Mouse (Mus musculus): Measurements from ENCODE around the gene Gm38431. TPM values are rescaled to one million over a fixed set of nuclear protein-coding genes. Genes with fewer than 3 reads are reported as not detected.

Gm38431 gene
- total RNA-seq (2012; rRNA removed) (20.6 and 30.5 TPM in 2 replicates), total RNA-seq (2014; rRNA removed) (0.26 and 1.1 TPM in 2 replicates), polyA plus RNA-seq (2012; ENCODE audit: insufficient read length, low read depth) (7.1 and 9.8 TPM in 2 replicates)

DNA sequence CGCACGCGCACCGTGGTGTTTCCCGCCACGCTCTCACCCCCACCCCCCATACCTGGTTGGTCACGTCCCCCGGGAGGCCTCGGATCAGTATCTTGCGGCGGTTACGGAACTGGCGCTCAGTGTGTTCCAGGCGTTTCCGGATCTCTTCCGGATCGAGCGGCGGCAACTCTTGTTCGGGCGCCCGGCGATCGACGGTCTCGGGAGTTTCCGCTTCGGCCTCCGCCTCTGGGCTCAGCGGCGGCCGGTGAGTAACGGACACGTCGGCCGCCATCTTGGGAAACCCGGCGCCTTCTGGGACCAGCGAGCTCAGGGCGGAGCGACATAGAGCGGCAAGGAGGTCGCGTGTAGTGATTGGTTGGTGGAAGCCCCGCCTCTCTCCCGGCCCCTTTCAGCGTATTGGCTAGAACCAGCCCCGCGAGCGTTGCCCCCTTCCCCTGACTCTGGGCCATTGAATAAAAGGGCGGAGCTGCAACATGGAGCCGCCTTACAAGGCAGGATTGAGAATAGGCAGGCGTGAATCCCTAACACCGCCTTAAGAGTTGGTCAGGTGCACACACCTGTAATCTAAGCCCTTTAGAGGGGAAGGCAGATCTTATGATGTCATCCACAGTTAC lies at the start of gene Gm38431, which contains the start of gene Raver1:
Gene Gm38431 (minus strand): TSS at position 291 of the 614 bp plus-strand sequence.
Gene Raver1 (minus strand): TSS at position 302 of the 614 bp plus-strand sequence.
- TF ChIP-seq MAX (IDR thresholded peaks at IDR 0.05; ENCODE audit: low read length) (peak; percentile 25; the same call in 1 of the 2 replicates), GABPA (IDR thresholded peaks at IDR 0.05; ENCODE audit: insufficient replicate concordance, low read depth, low read length) (no peak), TBP (conservative IDR thresholded peaks at IDR 0.05; ENCODE audit: low read depth, low read length) (peak; percentile 97), JUN (IDR thresholded peaks at IDR 0.05; ENCODE audit: insufficient read depth, low read depth, low read length) (no peak), JUND (conservative IDR thresholded peaks at IDR 0.05; ENCODE audit: low read depth, low read length) (no peak), MAFK (IDR thresholded peaks at IDR 0.05; ENCODE audit: insufficient replicate concordance, low read length) (no peak), EP300 (IDR thresholded peaks at IDR 0.05; ENCODE audit: low read length) (no peak), ZKSCAN1 (IDR thresholded peaks at IDR 0.05; ENCODE audit: borderline replicate concordance, low read depth, low read length) (no peak), ETS1 (conservative IDR thresholded peaks at IDR 0.05; ENCODE audit: low read depth, low read length) (peak; percentile 19; the same call in 1 of the 2 replicates), BHLHE40 (IDR thresholded peaks at IDR 0.05; ENCODE audit: low read depth, low read length) (peak; percentile 77), SIN3A (IDR thresholded peaks at IDR 0.05; ENCODE audit: low read length) (peak; percentile 60), POLR2AphosphoS2 (IDR thresholded peaks at IDR 0.05; ENCODE audit: low read depth, low read length) (peak; percentile 81; the same call in 1 of the 2 replicates), MXI1 (IDR thresholded peaks at IDR 0.05; ENCODE audit: low read depth, low read length) (peak; percentile 52), RAD21 (IDR thresholded peaks at IDR 0.05; ENCODE audit: low read depth, low read length) (no peak), USF1 (IDR thresholded peaks at IDR 0.05; ENCODE audit: low read depth, low read length) (no peak), TCF12 (IDR thresholded peaks at IDR 0.05; ENCODE audit: low read depth, low read length) (peak; percentile 91), CHD2 (IDR thresholded peaks at IDR 0.05; ENCODE audit: low read length) (peak; percentile 81), PAX5 (IDR thresholded peaks at IDR 0.05; ENCODE audit: low read length) (no peak), MAZ (IDR thresholded peaks at IDR 0.05; ENCODE audit: low read depth, low read length) (peak; percentile 85; the same call in 1 of the 2 replicates), USF2 (conservative IDR thresholded peaks at IDR 0.05; ENCODE audit: low read depth, low read length) (no peak), UBTF (IDR thresholded peaks at IDR 0.05; ENCODE audit: low read depth, low read length) (no peak), CHD1 (IDR thresholded peaks at IDR 0.05; ENCODE audit: low read depth, low read length) (no peak; the same call in 1 of the 2 replicates), POLR2A (IDR thresholded peaks at IDR 0.05; ENCODE audit: low read depth, low read length) (peak; percentile 96), IRF4 (IDR thresholded peaks at IDR 0.05; ENCODE audit: low read depth, low read length) (0 out of 2 replicates have a peak, but pooled peaks have one; percentile 41), CTCF (conservative IDR thresholded peaks at IDR 0.05 in 1 of 2, IDR thresholded peaks at IDR 0.05 in 1 of 2; ENCODE audit: low read depth in 2 of 2, low read length in 2 of 2) (no peak), ZC3H11A (IDR thresholded peaks at IDR 0.05; ENCODE audit: low read depth, low read length) (no peak), NRF1 (IDR thresholded peaks at IDR 0.05; ENCODE audit: low read depth, low read length) (peak; percentile 89; the same call in 1 of the 2 replicates), ELF1 (IDR thresholded peaks at IDR 0.05; ENCODE audit: low read depth, low read length) (peak; percentile 81), ZMIZ1 (IDR thresholded peaks at IDR 0.05; ENCODE audit: low read depth, low read length) (peak; percentile 91), HCFC1 (IDR thresholded peaks at IDR 0.05; ENCODE audit: low read depth, low read length) (peak; percentile 72), KAT2A (IDR thresholded peaks at IDR 0.05; ENCODE audit: insufficient replicate concordance, low read length) (peak; percentile 39; the same call in 1 of the 2 replicates), E2F4 (IDR thresholded peaks at IDR 0.05; ENCODE audit: insufficient replicate concordance, low read depth, low read length) (peak; percentile 81; the same call in 1 of the 2 replicates), SMC3 (IDR thresholded peaks at IDR 0.05; ENCODE audit: low read depth, low read length) (0 out of 2 replicates have a peak, but pooled peaks have one; percentile 5), MEF2A (IDR thresholded peaks at IDR 0.05; ENCODE audit: borderline replicate concordance, low read depth, low read length) (peak; percentile 33), ZNF384 (IDR thresholded peaks at IDR 0.05; ENCODE audit: low read depth, low read length) (no peak), MYC (IDR thresholded peaks at IDR 0.05; ENCODE audit: low read depth, low read length) (peak; percentile 54; the same call in 1 of the 2 replicates), RCOR1 (conservative IDR thresholded peaks at IDR 0.05; ENCODE audit: low read depth, low read length) (no peak; the same call in 1 of the 2 replicates), NELFE (IDR thresholded peaks at IDR 0.05; ENCODE audit: low read depth, low read length) (peak; percentile 98)
- dilution Hi-C loops (cut with MboI; ENCODE audit: extremely low pct_ligation_motif_present, extremely low pct_unique_long_range_greater_than_20kb, low sequenced_read_pairs), result no loop called here
- Histone ChIP-seq H3K9me3 (replicated peaks; ENCODE audit: low read length) (no peaks in the 10 kb centered on the region), H3K4me3 (replicated peaks in 1 of 3; ENCODE audit: low read depth in 2 of 3, low read length in 2 of 3, poor library complexity in 1 of 3) (peak within 1 kb of the TSS; percentile 78 to 92 (median 85)), H3K4me2 (ENCODE audit: insufficient read depth, low read depth, poor library complexity, severe bottlenecking) (peak within 1 kb of the TSS; percentile 63), H3K9ac (ENCODE audit: insufficient read depth, low read depth) (peak within 1 kb of the TSS; percentile 96), H3K27me3 (replicated peaks) (no peaks in the 10 kb centered on the region), H3K27ac (ENCODE audit: insufficient read depth, low read depth) (peak within 1 kb of the TSS; percentile 95), H3K79me2 (replicated peaks; ENCODE audit: control insufficient read depth, extremely low read depth, insufficient read depth, poor library complexity, severe bottlenecking) (peaks cover 45% of the 10 kb centered on the region), H3K36me3 (replicated peaks in 1 of 2; ENCODE audit: control insufficient read depth in 1 of 2, insufficient read depth in 1 of 2, low read length in 1 of 2) (peaks cover 42 to 60% of the 10 kb centered on the region in 2 experiments), H3K4me1 (ENCODE audit: control insufficient read depth in 1 of 2, insufficient read depth in 2 of 2) (peaks cover 9 to 40% of the 10 kb centered on the region in 2 experiments)
- in situ Hi-C loops (cut with MboI; ENCODE audit: low pct_ligation_motif_present, low pct_unique_long_range_greater_than_20kb, low sequenced_read_pairs), result loop anchor here (5.0 kb wide), 1 partner anchor 40 kb away; the partner anchor contains the start of gene Tyk2
- DNase-seq (ENCODE audit: extremely low read depth), result peak; percentile 99
